Mouse (Mus musculus): ENCODE results near the gene Slc39a11. TPM values are rescaled to one million over a fixed set of nuclear protein-coding genes. Genes with fewer than 3 reads are reported as not detected.

Gene Slc39a11
- total and polyA plus RNA-seq, 3 experiments: 43.2 to 54.4 (median 51.0) TPM

DNA sequence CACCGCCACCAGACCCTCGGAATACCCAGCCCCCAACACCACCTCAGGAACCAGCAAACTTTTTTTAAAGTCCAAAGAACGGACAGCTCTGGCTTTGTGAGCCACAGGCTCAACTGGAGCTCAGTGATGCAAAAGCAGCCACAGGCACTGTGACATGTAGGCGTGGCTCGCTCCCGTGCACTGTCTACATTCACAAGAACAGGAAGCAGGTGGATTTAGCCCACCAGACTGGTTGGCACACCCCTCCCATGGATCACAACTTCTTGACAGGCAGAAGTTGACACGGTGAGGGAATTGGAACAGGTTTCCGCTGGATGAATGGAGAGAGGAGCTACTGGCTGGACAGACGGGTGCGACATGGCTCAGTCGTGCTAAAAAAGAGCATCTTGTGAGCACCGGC, 93.7 kb downstream of the Slc39a11 start:
- no peak for DNase-seq (ENCODE audit: extremely low read depth)
- no peaks in the 10 kb centered on the region for H3K79me2 ChIP-seq (replicated peaks; ENCODE audit: control insufficient read depth, extremely low read depth, insufficient read depth, poor library complexity, severe bottlenecking)
- no peak overlapping the region for H3K27ac ChIP-seq (ENCODE audit: insufficient read depth, low read depth)
- in situ Hi-C loops (cut with MboI; ENCODE audit: low pct_ligation_motif_present, low pct_unique_long_range_greater_than_20kb, low sequenced_read_pairs) (no loop called here), dilution Hi-C loops (cut with MboI; ENCODE audit: extremely low pct_ligation_motif_present, extremely low pct_unique_long_range_greater_than_20kb, low sequenced_read_pairs) (no loop called here)
- TF ChIP-seq KAT2A (IDR thresholded peaks at IDR 0.05; ENCODE audit: insufficient replicate concordance, low read length) (no peak), USF1 (IDR thresholded peaks at IDR 0.05; ENCODE audit: low read depth, low read length) (no peak), POLR2AphosphoS2 (IDR thresholded peaks at IDR 0.05; ENCODE audit: low read depth, low read length) (no peak), CHD2 (IDR thresholded peaks at IDR 0.05; ENCODE audit: low read length) (no peak), MEF2A (IDR thresholded peaks at IDR 0.05; ENCODE audit: borderline replicate concordance, low read depth, low read length) (no peak), JUND (conservative IDR thresholded peaks at IDR 0.05; ENCODE audit: low read depth, low read length) (no peak), MYC (IDR thresholded peaks at IDR 0.05; ENCODE audit: low read depth, low read length) (no peak), ZMIZ1 (IDR thresholded peaks at IDR 0.05; ENCODE audit: low read depth, low read length) (no peak), TBP (conservative IDR thresholded peaks at IDR 0.05; ENCODE audit: low read depth, low read length) (no peak), TCF12 (IDR thresholded peaks at IDR 0.05; ENCODE audit: low read depth, low read length) (no peak)
- H3K27me3 ChIP-seq (replicated peaks): no peaks in the 10 kb centered on the region
- no peaks in the 10 kb centered on the region for H3K9me3 ChIP-seq (replicated peaks; ENCODE audit: low read length)
- H3K9ac ChIP-seq (ENCODE audit: insufficient read depth, low read depth): no peak overlapping the region
- no peaks in the 10 kb centered on the region for H3K4me1 ChIP-seq (ENCODE audit: control insufficient read depth in 1 of 2, insufficient read depth in 2 of 2)
- H3K4me3 ChIP-seq (replicated peaks in 1 of 3; ENCODE audit: low read depth in 2 of 3, low read length in 2 of 3, poor library complexity in 1 of 3): no peak overlapping the region
- no peak overlapping the region for H3K4me2 ChIP-seq (ENCODE audit: insufficient read depth, low read depth, poor library complexity, severe bottlenecking)
- peaks cover 13 to 98% of the 10 kb centered on the region in 2 experiments for H3K36me3 ChIP-seq (replicated peaks in 1 of 2; ENCODE audit: control insufficient read depth in 1 of 2, insufficient read depth in 1 of 2, low read length in 1 of 2)

DNA sequence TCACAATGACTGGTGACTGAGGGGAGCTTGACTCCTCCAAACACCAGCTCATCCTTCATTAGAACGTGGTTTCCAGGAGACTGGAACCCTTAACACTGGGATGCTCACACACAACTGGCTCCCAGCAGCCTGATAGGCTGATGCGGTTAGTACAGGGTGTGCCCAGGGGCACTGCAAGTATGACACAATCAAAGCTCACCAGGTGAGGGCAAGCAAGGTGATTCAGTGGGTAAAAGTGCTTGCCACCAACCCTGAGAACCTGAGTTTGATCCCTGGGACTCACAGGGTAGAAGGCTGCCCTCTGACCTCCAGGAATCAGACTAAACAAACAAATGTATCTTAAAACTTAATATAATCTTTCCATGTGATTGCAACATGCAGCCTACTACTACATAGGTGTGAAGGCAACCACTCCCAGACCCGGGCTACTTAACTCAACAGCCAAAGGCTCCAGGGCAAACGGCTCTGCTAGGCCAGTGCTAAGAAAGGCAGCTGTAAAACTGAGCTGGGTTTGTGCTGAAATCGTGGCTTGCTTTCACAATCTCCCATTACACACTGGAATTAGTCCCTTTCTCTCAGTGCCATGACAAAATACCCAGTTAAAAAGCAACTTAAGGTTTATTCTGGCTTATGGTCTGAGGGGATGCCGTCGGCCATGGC, 95.0 kb downstream of the Slc39a11 start:
- dilution Hi-C loops (cut with MboI; ENCODE audit: extremely low pct_ligation_motif_present, extremely low pct_unique_long_range_greater_than_20kb, low sequenced_read_pairs) (no loop called here), in situ Hi-C loops (cut with MboI; ENCODE audit: low pct_ligation_motif_present, low pct_unique_long_range_greater_than_20kb, low sequenced_read_pairs) (no loop called here)
- H3K9ac ChIP-seq (ENCODE audit: insufficient read depth, low read depth): no peak overlapping the region
- H3K79me2 ChIP-seq (replicated peaks; ENCODE audit: control insufficient read depth, extremely low read depth, insufficient read depth, poor library complexity, severe bottlenecking): no peaks in the 10 kb centered on the region
- no peaks in the 10 kb centered on the region for H3K9me3 ChIP-seq (replicated peaks; ENCODE audit: low read length)
- H3K36me3 ChIP-seq (replicated peaks in 1 of 2; ENCODE audit: control insufficient read depth in 1 of 2, insufficient read depth in 1 of 2, low read length in 1 of 2): peaks cover 12 to 97% of the 10 kb centered on the region in 2 experiments
- no peaks in the 10 kb centered on the region for H3K27me3 ChIP-seq (replicated peaks)
- H3K4me1 ChIP-seq (ENCODE audit: control insufficient read depth in 1 of 2, insufficient read depth in 2 of 2): no peaks in the 10 kb centered on the region
- H3K4me3 ChIP-seq (replicated peaks in 1 of 3; ENCODE audit: low read depth in 2 of 3, low read length in 2 of 3, poor library complexity in 1 of 3): no peak overlapping the region
- no peak for DNase-seq (ENCODE audit: extremely low read depth)
- H3K4me2 ChIP-seq (ENCODE audit: insufficient read depth, low read depth, poor library complexity, severe bottlenecking): no peak overlapping the region
- TF ChIP-seq MEF2A (IDR thresholded peaks at IDR 0.05; ENCODE audit: borderline replicate concordance, low read depth, low read length) (no peak), E2F4 (IDR thresholded peaks at IDR 0.05; ENCODE audit: insufficient replicate concordance, low read depth, low read length) (no peak), MAZ (IDR thresholded peaks at IDR 0.05; ENCODE audit: low read depth, low read length) (no peak), ZMIZ1 (IDR thresholded peaks at IDR 0.05; ENCODE audit: low read depth, low read length) (no peak), IRF4 (IDR thresholded peaks at IDR 0.05; ENCODE audit: low read depth, low read length) (no peak), ELF1 (IDR thresholded peaks at IDR 0.05; ENCODE audit: low read depth, low read length) (no peak)
- no peak overlapping the region for H3K27ac ChIP-seq (ENCODE audit: insufficient read depth, low read depth)

All from CH12.LX (cell line).